Mouse (Mus musculus): ENCODE measurements around the gene Col12a1.
"Not testable (repeated sequence)": the region's sequence is repeated elsewhere in the genome, so short reads cannot be mapped to it uniquely, and the experiment has no call there.

The Col12a1 gene

DNA sequence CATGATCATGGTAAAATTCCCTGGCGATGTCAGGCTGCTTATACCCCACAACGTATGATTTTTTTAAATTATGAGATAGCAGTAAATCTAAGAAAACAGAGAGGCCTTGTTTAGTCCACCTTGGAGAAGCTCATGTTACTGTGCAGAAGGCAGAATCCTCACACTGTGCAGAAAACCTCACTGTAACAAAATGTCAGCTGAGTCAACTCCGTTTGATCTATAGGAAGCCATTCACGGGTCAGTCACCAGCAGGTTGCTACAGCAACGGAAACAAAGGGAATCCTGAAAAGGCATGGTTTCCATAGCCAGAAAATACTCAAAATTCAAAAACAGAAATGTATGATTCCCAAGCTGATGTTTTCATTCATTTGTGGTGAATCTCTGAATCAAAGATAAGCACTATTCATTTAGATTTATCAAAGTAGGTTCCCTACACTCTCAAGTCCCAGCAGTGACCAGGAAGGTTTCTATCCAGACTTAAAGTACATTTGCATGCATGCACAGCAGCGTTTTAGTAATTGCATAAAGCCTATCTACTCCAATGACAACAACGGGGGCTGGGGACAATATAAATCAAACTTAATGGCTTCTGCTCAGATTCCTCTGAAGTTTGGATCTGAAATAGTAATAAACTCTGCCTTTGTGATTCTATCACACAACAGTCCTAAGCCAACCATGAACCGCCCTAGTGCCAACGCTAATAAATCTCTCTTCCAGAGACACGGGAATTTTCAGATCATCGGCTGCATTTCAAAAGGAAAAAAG, 28.7 kb downstream of the Col12a1 start:
- DNase-seq (ENCODE audit: low read depth, low spot score), result no peak

DNA sequence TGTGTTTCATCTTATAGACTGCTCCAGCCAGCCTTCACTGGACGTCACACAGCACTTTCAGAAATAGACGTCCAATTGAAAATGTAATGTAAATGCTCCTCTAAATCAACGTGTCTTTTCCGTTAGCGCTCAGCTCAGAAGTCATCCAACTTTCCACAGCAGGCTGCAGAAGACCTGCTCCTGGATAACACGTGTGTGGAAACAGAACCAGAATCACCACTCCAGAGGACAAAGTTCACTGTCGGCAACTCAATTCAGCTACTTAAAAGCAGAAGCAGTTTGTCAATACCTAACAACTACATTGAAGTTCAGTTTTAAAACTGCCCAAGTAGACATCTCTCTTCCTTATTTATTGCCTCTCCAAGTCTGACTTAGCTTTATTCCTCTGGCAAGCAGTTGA, 29.3 kb downstream of the Col12a1 start:
- DNase-seq (ENCODE audit: low read depth, low spot score), result no peak

- DNase-seq (ENCODE audit: low read depth, low spot score), result no peak
These were observed 31.4 kb downstream of the Col12a1 start for GRCm38 (mm10) chr9:79687227-79687626.

- DNase-seq (ENCODE audit: low read depth, low spot score), result no peak
These were observed 32.6 kb downstream of the Col12a1 start for GRCm38 (mm10) chr9:79686049-79686448.

DNA sequence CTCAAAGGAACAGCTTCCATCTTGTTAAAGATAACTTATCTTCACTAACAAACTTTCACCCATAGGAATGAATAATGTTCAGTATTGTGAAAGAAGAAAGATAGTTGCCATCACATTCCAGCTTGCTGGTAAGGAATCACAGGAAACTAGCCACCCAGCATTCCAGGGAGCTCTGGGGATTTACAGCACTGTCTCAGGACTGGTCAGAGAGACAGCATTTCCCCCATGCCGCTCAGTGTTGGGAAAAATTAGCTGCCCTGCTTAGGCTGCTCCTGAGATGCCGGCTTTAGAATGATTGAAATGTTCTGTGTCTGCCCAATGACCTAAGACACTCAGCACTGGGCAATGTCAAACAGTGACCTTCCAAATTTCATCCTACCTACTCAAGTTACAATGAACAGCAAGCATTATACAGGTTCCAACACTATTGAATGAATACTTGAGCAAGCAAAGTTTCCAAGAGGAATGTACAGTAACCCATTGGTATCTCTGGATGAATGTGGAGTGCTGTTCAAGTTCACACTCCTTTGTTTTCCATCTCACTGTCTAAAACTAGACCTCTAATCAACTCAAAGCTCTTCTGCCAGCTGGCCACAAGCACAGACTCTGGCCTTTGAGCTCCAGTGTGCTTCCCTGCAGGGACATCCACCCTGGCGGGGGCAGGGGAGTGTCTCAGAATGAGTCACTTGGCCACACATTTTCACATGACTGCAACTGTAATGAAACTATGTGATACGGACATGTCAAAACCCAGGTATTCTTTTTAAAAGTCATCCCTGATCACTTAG, 38.0 kb downstream of the Col12a1 start:
- no peak for DNase-seq (ENCODE audit: low read depth, low spot score)

- DNase-seq (ENCODE audit: low read depth, low spot score), result not testable (repeated sequence)
These were observed 49.8 kb downstream of the Col12a1 start for GRCm38 (mm10) chr9:79668806-79669205.

DNA sequence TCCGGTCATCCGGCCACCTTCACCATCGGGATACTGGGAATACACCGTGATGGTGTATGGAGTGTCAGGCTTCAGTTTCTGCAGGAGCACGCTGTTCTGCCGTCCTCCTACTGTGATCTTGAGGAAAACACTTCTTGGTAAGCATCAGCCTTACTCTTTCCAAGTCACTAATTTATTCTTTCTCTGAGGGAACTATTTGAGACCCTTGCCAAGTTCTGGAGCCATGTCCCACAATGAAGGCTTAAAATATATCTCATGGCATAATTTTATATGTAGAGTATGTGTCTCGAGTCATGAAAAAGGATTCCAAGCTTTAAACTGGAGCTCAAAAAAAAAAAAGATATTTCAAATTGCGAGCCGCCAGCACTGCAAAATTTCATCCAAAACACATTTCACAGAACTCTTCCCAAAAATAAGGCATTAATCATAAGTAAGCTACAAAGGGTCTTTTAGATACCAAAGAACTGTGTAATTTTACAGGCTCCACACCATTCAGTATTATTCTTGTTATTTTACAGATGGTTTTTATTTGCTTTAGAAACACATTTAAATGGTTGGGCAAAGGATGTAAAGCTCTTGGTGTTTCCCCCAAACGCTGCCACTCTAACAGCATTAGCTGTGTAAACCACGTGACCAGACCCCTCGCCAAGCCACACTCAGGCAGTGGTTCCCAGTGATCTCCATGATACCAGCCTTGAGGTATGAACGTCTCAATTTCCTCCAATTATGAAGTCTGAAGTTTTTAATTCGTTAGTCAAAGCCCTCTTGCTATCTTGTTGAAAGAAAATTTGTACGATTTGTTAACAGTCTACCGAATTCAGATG, 65.1 kb downstream of the Col12a1 start:
- no peak for DNase-seq (ENCODE audit: low read depth, low spot score)

DNA sequence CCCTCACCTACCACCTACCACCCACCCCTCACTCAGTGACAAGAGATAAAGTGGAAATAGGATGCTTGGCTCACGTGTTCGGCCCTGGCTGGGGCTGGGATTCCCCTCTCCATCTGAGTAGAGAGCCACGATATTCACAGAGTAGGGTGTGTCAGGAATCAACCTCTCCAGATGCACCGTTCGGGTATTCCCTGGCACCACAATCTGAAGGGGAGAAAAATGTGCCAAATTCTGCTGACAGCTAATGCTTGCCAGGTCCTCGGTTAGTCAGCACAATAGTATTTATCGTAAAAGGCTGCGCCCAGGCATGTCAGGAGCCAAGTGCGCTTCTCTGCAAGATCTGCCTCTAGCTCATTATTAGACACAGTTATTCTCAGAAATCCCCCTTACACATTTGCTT, 70.0 kb downstream of the Col12a1 start:
- DNase-seq (ENCODE audit: low read depth, low spot score), result no peak

GRCm38 (mm10) chr9:79645757-79646156, 72.9 kb downstream of the Col12a1 start:
- DNase-seq (ENCODE audit: low read depth, low spot score), result no peak

- DNase-seq (ENCODE audit: low read depth, low spot score), result peak; percentile 3
These were observed 79.1 kb downstream of the Col12a1 start for GRCm38 (mm10) chr9:79639430-79640090.

DNA sequence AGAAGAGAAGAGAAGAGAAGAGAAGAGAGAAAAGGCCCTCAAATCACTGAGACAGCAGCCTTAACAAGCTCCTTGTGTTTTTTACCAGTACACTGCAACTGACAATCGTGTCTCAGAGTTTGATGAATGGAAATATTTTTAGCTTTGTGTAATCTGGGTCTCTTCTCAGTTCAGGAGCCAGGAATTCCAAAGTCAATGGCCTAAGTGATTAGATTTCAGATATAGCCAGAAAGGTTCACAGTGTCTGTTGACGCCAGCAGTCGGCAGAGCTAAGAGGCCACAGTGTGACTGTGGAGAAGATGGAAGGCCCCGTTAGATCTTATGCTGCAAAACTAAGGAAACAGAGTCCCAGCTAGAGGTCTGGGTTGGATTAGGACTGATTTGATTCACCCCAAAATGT, 80.8 kb downstream of the Col12a1 start:
- no peak for DNase-seq (ENCODE audit: low read depth, low spot score)

- no peak for DNase-seq (ENCODE audit: low read depth, low spot score)
These were observed 84.6 kb downstream of the Col12a1 start for GRCm38 (mm10) chr9:79634076-79634475.

DNA sequence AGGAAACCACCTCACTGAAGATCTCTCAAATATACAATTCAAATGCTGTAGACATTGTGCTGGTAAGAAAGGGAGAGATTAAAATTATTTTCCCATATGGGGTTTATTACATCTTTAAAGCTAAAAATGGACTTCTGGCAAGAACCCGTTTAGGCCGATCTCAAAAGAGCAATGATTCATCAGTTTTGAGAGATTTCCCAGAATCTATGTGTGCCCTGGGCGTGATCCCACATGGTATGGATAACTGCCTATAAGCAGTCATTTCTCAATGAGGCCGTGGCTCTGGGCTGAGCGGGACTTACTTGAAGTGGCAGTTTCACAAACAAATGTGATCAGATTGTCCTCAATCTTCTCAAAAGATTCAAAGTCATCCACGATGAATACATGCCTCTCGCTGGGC, 87.4 kb downstream of the Col12a1 start:
- no peak for DNase-seq (ENCODE audit: low read depth, low spot score)

DNA sequence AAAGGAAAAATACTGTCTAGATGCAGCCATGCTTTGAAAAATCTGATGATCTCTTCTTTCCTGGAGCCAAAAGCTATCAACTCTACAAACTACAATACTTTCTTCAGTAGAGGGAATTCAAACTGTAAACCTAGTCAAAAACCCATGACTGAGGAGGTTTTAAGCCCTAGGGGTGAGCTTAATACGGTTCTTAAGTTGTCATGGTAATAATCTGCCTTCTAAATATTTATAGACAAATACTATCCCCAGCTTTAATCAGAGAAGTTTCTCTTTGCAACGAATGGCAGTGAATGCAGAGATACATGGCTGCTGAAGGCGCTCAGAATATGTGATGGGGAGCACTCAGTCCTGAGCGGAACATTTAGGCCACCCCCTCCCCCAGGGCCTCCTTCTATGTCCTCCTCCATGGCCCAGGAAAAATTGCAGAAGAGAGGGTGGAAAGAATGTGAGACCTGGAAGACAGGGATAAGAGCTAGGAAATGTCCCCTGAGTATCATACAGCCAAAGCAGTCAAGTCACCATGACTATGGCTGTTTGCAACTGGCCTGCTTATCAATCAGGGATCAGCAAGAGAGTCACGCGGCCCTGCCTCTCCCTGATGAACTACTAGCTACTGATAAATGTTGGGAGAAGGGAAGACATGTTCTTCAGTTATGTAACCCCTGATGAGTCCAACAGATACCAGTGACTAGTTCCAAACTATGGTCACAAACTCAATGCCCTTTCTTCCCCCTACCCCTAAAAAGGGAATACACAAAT, 99.6 kb downstream of the Col12a1 start:
- DNase-seq (ENCODE audit: low read depth, low spot score), result no peak

DNA sequence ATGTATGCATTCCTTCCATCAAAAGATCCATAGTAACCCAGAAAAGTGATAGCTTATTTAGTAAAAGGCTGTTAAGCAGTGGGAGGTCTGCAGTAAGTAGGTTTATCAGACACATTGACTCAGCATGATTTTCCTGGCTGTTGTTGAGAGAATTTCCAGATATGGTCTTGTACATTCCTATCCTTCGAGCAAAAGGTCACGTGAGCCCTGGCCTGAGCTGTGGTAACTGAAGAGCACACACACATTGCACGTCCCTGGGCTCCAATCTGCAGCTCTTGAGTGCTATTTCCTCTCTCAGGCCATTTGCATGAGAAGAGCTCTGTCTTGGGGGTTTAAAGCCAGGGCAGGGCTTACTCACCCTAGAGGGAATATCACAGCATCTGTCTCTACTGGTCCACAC, 101.3 kb downstream of the Col12a1 start:
- DNase-seq (ENCODE audit: low read depth, low spot score), result peak; percentile 89

DNA sequence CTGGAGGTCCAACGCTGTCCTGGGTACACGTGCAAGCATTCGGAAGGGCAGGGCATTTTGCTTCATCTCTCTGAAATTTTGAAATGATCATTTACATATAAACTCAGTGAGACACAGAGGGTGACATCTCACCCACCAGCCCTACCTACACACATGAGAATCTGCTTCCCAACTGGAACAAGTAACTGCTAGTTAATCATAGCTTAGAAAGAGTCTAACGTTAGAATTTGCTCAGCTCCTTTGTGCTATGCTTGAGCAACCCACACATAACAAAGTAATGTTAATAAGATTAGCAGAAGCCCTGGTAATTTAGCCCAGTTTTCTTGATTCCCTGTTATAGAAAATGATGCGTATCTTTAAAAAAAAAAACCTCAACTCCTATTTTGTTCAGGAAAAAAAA, 102.6 kb downstream of the Col12a1 start:
- no peak for DNase-seq (ENCODE audit: low read depth, low spot score)

DNA sequence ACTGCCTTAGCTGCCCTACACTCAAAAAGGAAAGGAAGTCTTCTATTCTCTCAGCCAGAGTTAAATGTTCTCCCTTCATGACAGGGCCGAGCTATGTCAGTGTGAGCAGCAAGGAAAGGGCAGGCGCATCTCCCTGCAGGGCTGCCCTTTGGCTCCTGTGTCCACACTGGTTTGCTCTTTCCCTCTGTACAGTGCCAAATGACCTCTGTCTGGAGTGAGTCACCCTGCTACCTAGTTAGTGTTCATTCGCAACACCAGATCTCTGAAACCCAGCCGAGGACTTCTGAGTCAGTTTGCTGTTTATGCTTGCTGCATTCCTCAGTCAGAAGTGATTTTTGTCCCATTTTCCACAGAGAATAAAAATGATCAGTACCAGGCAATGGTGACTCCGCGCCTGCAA, 108.3 kb downstream of the Col12a1 start:
- DNase-seq (ENCODE audit: low read depth, low spot score), result no peak

GRCm38 (mm10) chr9:79609661-79610060, 109.0 kb downstream of the Col12a1 start:
- DNase-seq (ENCODE audit: low read depth, low spot score), result no peak

- no peak for DNase-seq (ENCODE audit: low read depth, low spot score)
These were observed 109.8 kb downstream of the Col12a1 start for GRCm38 (mm10) chr9:79608795-79609194.

DNA sequence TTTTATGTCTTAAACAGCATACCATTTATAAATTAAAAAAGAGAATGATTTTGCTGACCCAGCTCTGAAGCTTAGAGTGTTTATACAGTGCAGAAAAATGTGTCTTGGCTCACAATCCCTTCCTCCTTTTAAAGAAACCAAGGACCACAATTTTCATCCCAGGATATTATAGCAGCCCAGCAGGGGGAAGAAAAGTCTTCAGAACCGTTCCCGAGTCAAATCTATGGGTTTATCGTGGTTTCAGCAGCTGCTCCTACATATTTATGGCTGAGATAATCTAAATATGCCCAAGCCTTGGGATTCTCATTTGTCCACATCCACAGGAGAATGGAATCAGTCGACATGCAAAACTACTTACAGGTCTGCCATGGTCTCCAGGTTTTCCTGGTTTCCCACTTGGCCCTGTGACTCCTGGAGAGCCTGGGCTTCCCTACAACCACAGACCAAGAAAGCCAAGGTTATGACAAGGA, 110.5 kb downstream of the Col12a1 start:
- no peak for DNase-seq (ENCODE audit: low read depth, low spot score)

DNA sequence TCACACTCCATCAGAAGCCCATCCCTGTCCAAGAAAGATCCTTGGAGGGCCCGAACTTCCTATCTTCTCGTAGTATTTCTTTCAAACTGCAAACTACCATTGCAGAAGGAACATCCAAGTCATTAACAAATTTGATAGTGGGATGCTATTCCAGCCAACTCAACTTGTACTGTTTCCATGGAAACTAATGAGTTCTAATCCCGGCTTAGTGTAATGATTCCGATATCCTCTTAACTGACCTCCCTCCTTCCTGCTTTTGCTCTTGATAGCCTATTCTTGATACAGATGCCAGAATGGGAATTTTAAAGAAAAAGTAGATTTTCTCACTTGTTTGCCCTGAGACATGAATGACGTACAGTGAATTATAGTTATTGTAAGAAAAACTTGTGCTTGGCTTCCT, 112.5 kb downstream of the Col12a1 start:
- DNase-seq (ENCODE audit: low read depth, low spot score), result peak; percentile 8
